Mouse (Mus musculus): ENCODE data around the gene Sult5a1.

DNA sequence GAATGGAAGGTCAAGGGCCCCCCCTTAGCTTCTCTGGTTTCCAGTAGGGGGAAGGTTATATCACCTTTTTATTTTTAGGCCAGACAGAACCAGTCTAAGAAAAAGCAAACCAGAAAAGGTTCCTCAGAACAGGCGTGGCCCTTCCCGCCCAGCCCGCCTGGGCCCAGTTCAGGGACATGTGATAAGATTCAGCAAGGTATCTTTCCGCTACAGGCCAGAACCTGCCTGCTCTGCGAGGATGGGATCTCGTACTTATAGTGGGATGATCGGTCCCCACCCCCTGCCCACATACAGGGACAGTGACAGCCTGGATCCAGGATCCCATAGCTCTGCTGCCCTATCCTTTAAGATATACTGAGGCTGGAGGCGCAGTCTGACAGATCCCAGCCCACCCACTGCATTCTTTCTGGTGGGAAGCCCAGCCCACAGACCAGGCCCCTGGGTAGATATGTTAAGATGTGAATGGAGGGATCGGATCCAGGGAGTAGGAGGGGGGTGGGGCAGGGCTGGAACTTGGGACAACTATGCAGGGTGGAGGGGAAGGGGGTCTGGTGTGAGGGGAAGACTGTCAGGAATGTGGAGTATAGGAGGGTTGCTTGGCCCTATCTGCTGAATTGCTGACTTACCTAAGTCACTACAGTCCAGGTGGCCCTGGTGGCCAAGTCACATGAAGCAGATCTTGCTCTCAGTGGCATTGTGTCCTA lies 1.9 kb downstream of the Sult5a1 start:
- TF ChIP-seq POLR2A (IDR thresholded peaks at IDR 0.05; ENCODE audit: borderline replicate concordance, control insufficient read depth, low read depth, low read length) (no peak), CTCF (IDR thresholded peaks at IDR 0.05; ENCODE audit: control insufficient read depth, insufficient read depth, low read length) (no peak)

Data from bone marrow, adult 2 months (tissue).